ENCODE assay signal across 19 mouse cellular contexts in the genomic region with DNA sequence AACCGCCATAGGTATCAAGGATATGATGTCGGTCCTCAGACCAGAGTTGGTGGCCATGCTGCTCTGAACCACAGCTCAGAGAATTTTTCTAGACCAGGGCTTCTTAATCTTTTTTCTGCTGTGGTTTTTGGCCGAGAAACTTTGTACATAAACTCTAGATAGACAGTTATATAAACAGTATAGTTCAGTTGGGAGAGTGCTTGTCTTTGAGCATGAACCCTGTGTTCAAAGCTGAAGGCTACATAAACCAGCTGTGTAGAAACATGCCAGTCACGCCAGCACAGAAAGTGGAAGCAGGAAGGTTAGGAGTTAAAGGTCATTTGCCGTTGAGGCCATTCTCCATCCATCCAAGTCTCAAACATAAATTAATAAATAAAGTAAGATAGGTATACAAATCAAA.
DNase-seq lines count a peak whose midpoint lies in the region; ATAC-seq lines count a peak whose summit lies in the region.
"Had no signal": no experiment of that assay in that cellular context is flagged by ENCODE, and none has a peak within 500 bp of the region (broad histone marks: within the 10 kb centered on the region; RNA-seq: fewer than 3 reads in every experiment).

No protein-coding gene starts in this region.

- no peaks in the 10 kb centered on the region for H3K36me3 ChIP-seq in kidney, embryonic 14.5 days (ENCODE audit: control insufficient read depth, insufficient read depth, low read length)
- no peaks in the 10 kb centered on the region for H3K36me3 ChIP-seq in lung, embryonic 16.5 days (ENCODE audit: control insufficient read depth, insufficient read depth, low read length)
- H3K36me3 ChIP-seq: embryonic facial prominence, embryonic 10.5 days; heart, embryonic 12.5 days had no signal

- H3K27ac ChIP-seq in kidney, embryonic 14.5 days (ENCODE audit: low read depth, low read length), result peak overlapping the region; percentile 55; the same call in 1 of the 2 replicates
- H3K27ac ChIP-seq in lung, embryonic 16.5 days (ENCODE audit: low read length), result peak overlapping the region; percentile 80
- H3K27ac ChIP-seq: embryonic facial prominence, embryonic 10.5 days; forebrain, embryonic 13.5 days had no signal

- H3K4me2 ChIP-seq in kidney, embryonic 14.5 days (replicated peaks; ENCODE audit: low read depth, low read length), result no peak overlapping the region
- H3K4me2 ChIP-seq in lung, embryonic 16.5 days (ENCODE audit: low read depth, low read length), result no peak overlapping the region
- H3K4me2 ChIP-seq: forebrain, embryonic 13.5 days; heart, embryonic 12.5 days had no signal

- H3K4me1 ChIP-seq in kidney, embryonic 14.5 days (ENCODE audit: control insufficient read depth, insufficient read depth, low read length), result peaks cover 12% of the 10 kb centered on the region; the same call in 1 of the 2 replicates
- peaks cover 31% of the 10 kb centered on the region for H3K4me1 ChIP-seq in lung, embryonic 16.5 days (replicated peaks; ENCODE audit: control insufficient read depth, insufficient read depth, low read length)

- no peak overlapping the region for H3K4me3 ChIP-seq in kidney, embryonic 14.5 days (ENCODE audit: low read length)
- H3K4me3 ChIP-seq in lung, embryonic 16.5 days (ENCODE audit: low read length), result no peak overlapping the region
- H3K4me3 ChIP-seq: embryonic facial prominence, embryonic 10.5 days; forebrain, embryonic 13.5 days; heart, embryonic 12.5 days had no signal

- H3K9ac ChIP-seq in kidney, embryonic 14.5 days (ENCODE audit: low read depth, low read length), result no peak overlapping the region
- no peak overlapping the region for H3K9ac ChIP-seq in lung, embryonic 16.5 days (ENCODE audit: low read length)
- H3K9ac ChIP-seq: forebrain, embryonic 13.5 days; forebrain, postnatal 0 days; heart, embryonic 12.5 days had no signal

- DNase-seq in kidney, adult 9 months, result no peak
- DNase-seq in kidney, postnatal 14 days, result peak; percentile 17
- no peak for DNase-seq in kidney, postnatal 4 days
- DNase-seq in lung, postnatal 4 days, result no peak
- DNase-seq in lung, postnatal 36 days, result peak; percentile 38
- DNase-seq: adrenal gland, postnatal 14 days; cerebellum, adult 2 months; cerebellum, postnatal 10 days; forebrain, postnatal 0 days; gastrocnemius, postnatal 14 days; heart, postnatal 36 days had no signal

- no peaks in the 10 kb centered on the region for H3K9me3 ChIP-seq in kidney, embryonic 14.5 days (ENCODE audit: control insufficient read depth, low read length)
- H3K9me3 ChIP-seq in lung, embryonic 16.5 days (ENCODE audit: control insufficient read depth, low read length), result no peaks in the 10 kb centered on the region
- H3K9me3 ChIP-seq: embryonic facial prominence, embryonic 10.5 days; forebrain, embryonic 13.5 days; heart, embryonic 12.5 days had no signal

- 56% methylated on average over 5 of the region's 5 CpGs for WGBS in kidney, embryonic 14.5 days
- WGBS in lung, embryonic 16.5 days, result 51% methylated on average over 5 of the region's 5 CpGs

- H3K27me3 ChIP-seq in kidney, embryonic 14.5 days (ENCODE audit: control insufficient read depth, insufficient read depth, low read length), result no peaks in the 10 kb centered on the region
- no peaks in the 10 kb centered on the region for H3K27me3 ChIP-seq in lung, embryonic 16.5 days (ENCODE audit: control insufficient read depth, insufficient read depth, low read depth, low read length)
- H3K27me3 ChIP-seq: CH12.LX; forebrain, embryonic 13.5 days; heart, embryonic 12.5 days; Patski had no signal

- peak; percentile 79 for ATAC-seq in kidney, embryonic 14.5 days (ENCODE audit: low FRiP score, low TSS enrichment)
- peak; percentile 69 for ATAC-seq in lung, embryonic 16.5 days (ENCODE audit: low read depth)
- ATAC-seq: activated CD4-positive, CD25-positive, alpha-beta regulatory T cell, adult 4 months; forebrain, embryonic 13.5 days; forebrain, postnatal 0 days; Patski had no signal

Comparison
In these comparisons a context has a peak if more than half of its experiments do, and no peak if none do; other contexts are left out.
1. DNase-seq: peak in kidney, postnatal 14 days (single experiment) and lung, postnatal 36 days (single experiment); none in kidney, adult 9 months (single experiment), kidney, postnatal 4 days (0 of 2) and lung, postnatal 4 days (0 of 2).